16 mouse cellular contexts compared by ENCODE assay signal in genomic region chr1:184011311-184011710, GRCm38 (mm10).
"Had no signal": no experiment of that assay in that cellular context is flagged by ENCODE, and none has a peak within 500 bp of the region (broad histone marks: within the 10 kb centered on the region; RNA-seq: fewer than 3 reads in every experiment).

No protein-coding gene starts in this region.

- H3K4me1 ChIP-seq: neural tube, embryonic 15.5 days; stomach, embryonic 15.5 days had no signal

- H3K9me3 ChIP-seq: neural tube, embryonic 13.5 days; neural tube, embryonic 15.5 days; stomach, embryonic 15.5 days had no signal

- H3K4me2 ChIP-seq: neural tube, embryonic 13.5 days; neural tube, embryonic 15.5 days; stomach, embryonic 15.5 days had no signal

- DNase-seq: retina, postnatal 1 day; right cerebral cortex, adult 18-20 months; right cerebral cortex, postnatal 14 days; right cerebral cortex, postnatal 25 days; right cerebral cortex, postnatal 4 days; spleen, adult 18-20 months; thymus, adult 18-20 months; thymus, adult 2 months; thymus, postnatal 14 days; thymus, postnatal 25 days; thymus, postnatal 36 days; thymus, postnatal 4 days had no signal

- H3K9ac ChIP-seq: neural tube, embryonic 13.5 days; neural tube, embryonic 15.5 days; stomach, embryonic 15.5 days had no signal

- H3K4me3 ChIP-seq: neural tube, embryonic 13.5 days; neural tube, embryonic 15.5 days; stomach, embryonic 15.5 days had no signal

- H3K27me3 ChIP-seq: neural tube, embryonic 13.5 days; neural tube, embryonic 15.5 days; stomach, embryonic 15.5 days had no signal

- H3K36me3 ChIP-seq: neural tube, embryonic 13.5 days; neural tube, embryonic 15.5 days; stomach, embryonic 15.5 days had no signal

- H3K27ac ChIP-seq: neural tube, embryonic 13.5 days; neural tube, embryonic 15.5 days; stomach, embryonic 15.5 days; stomach, postnatal 0 days had no signal
